Mouse (Mus musculus): ENCODE data around the gene Lemd1. TPM values are rescaled to one million over a fixed set of nuclear protein-coding genes. Genes with fewer than 3 reads are reported as not detected.

Gene Lemd1
- total and polyA plus RNA-seq, 3 experiments: not detected

DNA sequence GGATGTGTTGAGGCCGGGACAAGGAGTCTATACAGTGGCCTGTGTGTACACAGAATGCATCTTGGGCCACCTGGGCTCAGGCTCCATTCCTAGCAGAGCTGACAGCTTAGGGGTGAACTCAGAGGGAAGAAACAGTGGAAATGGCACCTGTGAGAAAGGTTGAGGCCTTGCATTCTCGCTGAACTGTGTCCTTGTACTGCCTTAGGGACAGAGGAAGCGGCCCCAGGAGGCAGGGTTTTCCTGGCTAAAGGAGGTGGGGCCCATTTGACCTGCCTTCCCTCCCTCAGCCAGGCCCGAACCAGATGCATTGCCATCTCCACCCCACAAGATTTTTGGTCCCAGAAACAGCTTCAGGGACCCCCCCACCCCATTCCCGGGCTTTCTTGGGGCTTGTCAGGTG lies 4.5 kb downstream of the Lemd1 start:
- Histone ChIP-seq H3K79me2 (replicated peaks; ENCODE audit: control insufficient read depth, extremely low read depth, insufficient read depth, poor library complexity, severe bottlenecking) (no peaks in the 10 kb centered on the region), H3K36me3 (replicated peaks in 1 of 2; ENCODE audit: control insufficient read depth in 1 of 2, insufficient read depth in 1 of 2, low read length in 1 of 2) (no peaks in the 10 kb centered on the region), H3K4me2 (ENCODE audit: insufficient read depth, low read depth, poor library complexity, severe bottlenecking) (no peak overlapping the region), H3K27ac (ENCODE audit: insufficient read depth, low read depth) (no peak overlapping the region), H3K4me3 (replicated peaks in 1 of 3; ENCODE audit: low read depth in 2 of 3, low read length in 2 of 3, poor library complexity in 1 of 3) (no peak overlapping the region), H3K4me1 (ENCODE audit: control insufficient read depth in 1 of 2, insufficient read depth in 2 of 2) (peaks cover 3 to 47% of the 10 kb centered on the region in 2 experiments; a peak in 2 of 4 replicates), H3K9me3 (replicated peaks; ENCODE audit: low read length) (peaks cover under 1% of the 10 kb centered on the region), H3K9ac (ENCODE audit: insufficient read depth, low read depth) (no peak overlapping the region), H3K27me3 (replicated peaks) (peaks cover 30% of the 10 kb centered on the region)
- no peak for DNase-seq (ENCODE audit: extremely low read depth)
- TF ChIP-seq MAX (IDR thresholded peaks at IDR 0.05; ENCODE audit: low read length) (no peak), CHD2 (IDR thresholded peaks at IDR 0.05; ENCODE audit: low read length) (no peak), SIN3A (IDR thresholded peaks at IDR 0.05; ENCODE audit: low read length) (no peak), MAFK (IDR thresholded peaks at IDR 0.05; ENCODE audit: insufficient replicate concordance, low read length) (no peak), POLR2A (IDR thresholded peaks at IDR 0.05; ENCODE audit: low read depth, low read length) (no peak), NELFE (IDR thresholded peaks at IDR 0.05; ENCODE audit: low read depth, low read length) (no peak), CTCF (conservative IDR thresholded peaks at IDR 0.05 in 1 of 2, IDR thresholded peaks at IDR 0.05 in 1 of 2; ENCODE audit: low read depth in 2 of 2, low read length in 2 of 2) (no peak), EP300 (IDR thresholded peaks at IDR 0.05; ENCODE audit: low read length) (no peak), MYC (IDR thresholded peaks at IDR 0.05; ENCODE audit: low read depth, low read length) (no peak), HCFC1 (IDR thresholded peaks at IDR 0.05; ENCODE audit: low read depth, low read length) (no peak), GABPA (IDR thresholded peaks at IDR 0.05; ENCODE audit: insufficient replicate concordance, low read depth, low read length) (no peak), USF1 (IDR thresholded peaks at IDR 0.05; ENCODE audit: low read depth, low read length) (no peak), USF2 (conservative IDR thresholded peaks at IDR 0.05; ENCODE audit: low read depth, low read length) (no peak)
- dilution Hi-C loops (cut with MboI; ENCODE audit: extremely low pct_ligation_motif_present, extremely low pct_unique_long_range_greater_than_20kb, low sequenced_read_pairs) (no loop called here), in situ Hi-C loops (cut with MboI; ENCODE audit: low pct_ligation_motif_present, low pct_unique_long_range_greater_than_20kb, low sequenced_read_pairs) (no loop called here)

DNA sequence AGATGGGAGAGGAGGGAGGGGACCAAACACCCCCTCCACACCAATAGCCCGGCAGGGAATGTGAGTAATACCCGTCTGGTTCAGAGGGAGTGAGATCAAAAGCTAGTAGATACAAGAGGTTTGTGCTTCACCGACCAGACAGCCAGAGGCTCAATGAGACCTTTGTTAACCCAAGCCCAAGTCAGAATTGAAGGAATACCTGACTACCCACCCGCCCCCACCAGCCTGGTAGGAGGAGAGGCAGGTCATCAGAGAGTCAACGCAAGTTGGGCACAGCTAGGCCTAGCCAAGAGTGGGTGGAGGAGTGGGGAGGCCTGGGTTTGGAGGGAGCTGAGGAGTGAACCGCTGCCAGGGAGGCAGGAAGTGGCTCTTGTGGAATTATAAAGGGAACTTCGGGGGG lies 5.1 kb downstream of the Lemd1 start:
- dilution Hi-C loops (cut with MboI; ENCODE audit: extremely low pct_ligation_motif_present, extremely low pct_unique_long_range_greater_than_20kb, low sequenced_read_pairs): no loop called here

DNA sequence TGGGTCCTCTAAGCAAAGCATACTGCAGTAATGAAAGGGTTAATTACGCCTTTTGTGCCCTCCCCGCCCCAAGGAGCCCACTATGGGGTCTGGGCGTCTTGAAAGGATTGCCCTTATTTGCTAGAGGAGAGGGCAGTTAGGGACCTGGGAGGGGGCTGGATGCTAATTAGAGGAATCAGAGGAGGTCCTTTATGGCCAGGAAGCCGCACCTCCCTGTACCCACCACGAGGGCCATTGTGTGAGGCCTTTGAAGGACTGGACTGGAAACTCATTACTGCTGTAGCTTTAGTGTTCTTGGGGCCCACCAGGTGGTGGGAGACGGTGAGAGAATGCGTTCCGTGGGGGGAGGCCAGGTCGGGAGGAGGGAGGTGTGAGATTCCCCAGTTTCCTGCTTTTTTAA lies 6.4 kb downstream of the Lemd1 start:
- TF ChIP-seq USF1 (IDR thresholded peaks at IDR 0.05; ENCODE audit: low read depth, low read length): no peak
- TF ChIP-seq SMC3 (IDR thresholded peaks at IDR 0.05; ENCODE audit: low read depth, low read length): no peak
- no peak for TF ChIP-seq USF2 (conservative IDR thresholded peaks at IDR 0.05; ENCODE audit: low read depth, low read length)
- TF ChIP-seq CHD1 (IDR thresholded peaks at IDR 0.05; ENCODE audit: low read depth, low read length): no peak
- TF ChIP-seq KAT2A (IDR thresholded peaks at IDR 0.05; ENCODE audit: insufficient replicate concordance, low read length): no peak
- Histone ChIP-seq H3K36me3 (replicated peaks in 1 of 2; ENCODE audit: control insufficient read depth in 1 of 2, insufficient read depth in 1 of 2, low read length in 1 of 2) (no peaks in the 10 kb centered on the region), H3K9ac (ENCODE audit: insufficient read depth, low read depth) (no peak overlapping the region), H3K79me2 (replicated peaks; ENCODE audit: control insufficient read depth, extremely low read depth, insufficient read depth, poor library complexity, severe bottlenecking) (no peaks in the 10 kb centered on the region), H3K27me3 (replicated peaks) (peaks cover 49% of the 10 kb centered on the region), H3K4me2 (ENCODE audit: insufficient read depth, low read depth, poor library complexity, severe bottlenecking) (no peak overlapping the region), H3K27ac (ENCODE audit: insufficient read depth, low read depth) (no peak overlapping the region), H3K4me3 (replicated peaks in 1 of 3; ENCODE audit: low read depth in 2 of 3, low read length in 2 of 3, poor library complexity in 1 of 3) (no peak overlapping the region), H3K4me1 (ENCODE audit: control insufficient read depth in 1 of 2, insufficient read depth in 2 of 2) (peaks cover 3 to 34% of the 10 kb centered on the region in 2 experiments; a peak in 2 of 4 replicates), H3K9me3 (replicated peaks; ENCODE audit: low read length) (no peaks in the 10 kb centered on the region)
- dilution Hi-C loops (cut with MboI; ENCODE audit: extremely low pct_ligation_motif_present, extremely low pct_unique_long_range_greater_than_20kb, low sequenced_read_pairs) (no loop called here), in situ Hi-C loops (cut with MboI; ENCODE audit: low pct_ligation_motif_present, low pct_unique_long_range_greater_than_20kb, low sequenced_read_pairs) (no loop called here)
- DNase-seq (ENCODE audit: extremely low read depth): no peak

More for the DNA sequence above, 5.1 kb downstream of the Lemd1 start:
- in situ Hi-C loops (cut with MboI; ENCODE audit: low pct_ligation_motif_present, low pct_unique_long_range_greater_than_20kb, low sequenced_read_pairs): no loop called here
- H3K9me3 ChIP-seq (replicated peaks; ENCODE audit: low read length): no peaks in the 10 kb centered on the region
- H3K36me3 ChIP-seq (replicated peaks in 1 of 2; ENCODE audit: control insufficient read depth in 1 of 2, insufficient read depth in 1 of 2, low read length in 1 of 2): no peaks in the 10 kb centered on the region
- no peak overlapping the region for H3K9ac ChIP-seq (ENCODE audit: insufficient read depth, low read depth)
- no peak overlapping the region for H3K27ac ChIP-seq (ENCODE audit: insufficient read depth, low read depth)
- H3K4me1 ChIP-seq (ENCODE audit: control insufficient read depth in 1 of 2, insufficient read depth in 2 of 2): peaks cover 3 to 47% of the 10 kb centered on the region in 2 experiments; a peak in 2 of 4 replicates
- no peaks in the 10 kb centered on the region for H3K79me2 ChIP-seq (replicated peaks; ENCODE audit: control insufficient read depth, extremely low read depth, insufficient read depth, poor library complexity, severe bottlenecking)
- H3K4me2 ChIP-seq (ENCODE audit: insufficient read depth, low read depth, poor library complexity, severe bottlenecking): no peak overlapping the region
- H3K4me3 ChIP-seq (replicated peaks in 1 of 3; ENCODE audit: low read depth in 2 of 3, low read length in 2 of 3, poor library complexity in 1 of 3): no peak overlapping the region
- TF ChIP-seq ZMIZ1 (IDR thresholded peaks at IDR 0.05; ENCODE audit: low read depth, low read length) (no peak), CTCF (conservative IDR thresholded peaks at IDR 0.05 in 1 of 2, IDR thresholded peaks at IDR 0.05 in 1 of 2; ENCODE audit: low read depth in 2 of 2, low read length in 2 of 2) (no peak), ZC3H11A (IDR thresholded peaks at IDR 0.05; ENCODE audit: low read depth, low read length) (no peak)
- no peak for DNase-seq (ENCODE audit: extremely low read depth)
- H3K27me3 ChIP-seq (replicated peaks): peaks cover 36% of the 10 kb centered on the region
